Mouse (Mus musculus) heart, adult 9 months (tissue): ENCODE measurements at regions not wholly inside any gene's neighbourhood (a gene's known extent, or its start where the extent isn't known, plus 50 kb on each side); places are given as distances from the start of the nearest gene placed in this dataset.

ENCODE experiments used
- DNase-seq, 2 experiments: peaks; one replicate each; pipeline ENCODE4 v3.0.0; 2022; ENCODE audit warnings: low spot score in 2 of 2

- DNase-seq = peak in 1 of 2 experiments; percentile 4
Observed at GRCm38 (mm10) chr9:116511450-116511849, 336.3 kb upstream of the Tgfbr2 start.

DNA sequence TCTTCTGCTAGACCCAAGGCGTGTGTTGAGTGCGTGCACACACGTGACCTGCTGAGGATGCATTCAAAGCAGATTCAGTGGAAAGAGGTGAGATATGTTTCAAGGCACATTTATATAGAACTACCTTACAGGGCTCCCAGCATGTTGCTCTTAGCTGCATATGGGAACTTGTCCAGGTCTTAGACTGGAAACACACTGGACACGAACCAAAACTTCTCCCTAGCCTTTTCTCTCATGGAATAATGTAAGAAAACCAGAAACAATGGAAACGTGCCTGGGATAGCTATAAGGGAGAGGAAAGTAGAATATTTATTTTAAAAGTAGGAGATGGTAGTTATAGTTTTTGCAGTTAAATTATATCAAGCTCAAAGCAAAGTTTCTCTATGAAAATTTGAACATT lies 332.6 kb upstream of the Tgfbr2 start:
- DNase-seq = no peak

GRCm38 (mm10) chr9:116502831-116503230 lies 327.7 kb upstream of the Tgfbr2 start:
- no peak for DNase-seq

DNA sequence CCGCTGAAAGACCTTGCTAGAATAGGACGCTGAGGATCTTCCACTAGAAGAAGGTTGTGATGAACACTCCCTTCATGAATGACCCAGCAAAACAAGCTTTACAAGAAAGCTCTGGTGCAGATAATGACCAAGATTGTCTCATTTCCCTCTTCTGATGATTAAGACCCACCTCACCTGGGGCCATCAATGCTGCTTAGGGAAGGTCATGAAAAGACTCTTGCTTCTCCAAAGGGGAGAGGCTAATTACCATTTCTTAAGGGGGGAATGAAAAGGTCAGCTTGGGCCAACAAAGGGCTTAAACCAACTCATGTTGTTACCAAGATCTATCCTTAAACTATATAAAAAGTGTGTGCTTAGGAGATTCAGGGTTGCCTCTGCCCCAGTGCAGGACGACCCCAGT lies 325.8 kb upstream of the Tgfbr2 start:
- DNase-seq = no peak

DNA sequence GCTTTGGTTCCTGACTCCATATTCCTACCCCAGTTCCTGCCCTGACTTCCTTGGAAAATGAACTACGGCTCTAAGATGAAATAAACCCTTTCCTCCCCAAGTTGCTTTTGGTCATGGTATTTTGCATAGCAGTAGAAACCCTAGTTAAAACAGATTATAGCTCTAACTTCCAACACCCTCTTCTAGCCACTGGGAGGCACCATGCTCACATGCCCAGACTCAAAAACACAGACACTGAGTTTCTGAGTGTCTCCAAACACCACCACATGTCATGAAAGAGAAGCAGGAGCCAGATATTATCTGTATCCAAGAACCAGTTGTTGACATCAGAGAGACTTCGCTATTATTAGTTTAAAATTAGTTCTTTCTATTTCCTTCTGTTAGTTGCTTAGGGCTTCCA lies 316.1 kb upstream of the Tgfbr2 start:
- no peak for DNase-seq

- no peak for DNase-seq
Observed at GRCm38 (mm10) chr9:116489787-116490186, 314.6 kb upstream of the Tgfbr2 start.

- no peak for DNase-seq
Observed at GRCm38 (mm10) chr9:116489273-116489672, 314.1 kb upstream of the Tgfbr2 start.

GRCm38 (mm10) chr9:116477309-116477708 lies 302.1 kb upstream of the Tgfbr2 start:
- DNase-seq = no peak

- no peak for DNase-seq
Observed at GRCm38 (mm10) chr9:116475206-116475955, 300.2 kb upstream of the Tgfbr2 start.

DNA sequence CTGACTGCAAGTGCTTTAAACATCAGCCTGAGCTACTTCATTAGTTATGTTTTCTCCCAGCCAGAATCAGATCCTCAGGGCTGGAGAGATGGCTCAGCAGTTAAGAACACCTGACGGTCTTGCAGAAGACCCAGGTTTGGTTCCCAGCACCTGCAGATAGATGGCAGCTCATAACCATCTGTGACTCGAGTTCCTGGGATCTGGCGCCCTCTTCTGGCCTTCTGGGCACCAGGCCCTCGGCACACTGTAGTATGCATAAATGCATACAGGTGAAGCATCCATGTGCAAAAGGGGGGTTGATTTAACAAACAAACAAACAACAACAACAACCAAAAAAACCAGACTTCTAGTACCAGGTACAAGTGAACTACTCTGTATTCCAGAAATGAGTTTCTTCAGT lies 297.7 kb upstream of the Tgfbr2 start:
- no peak for DNase-seq

- peak; percentile 53 to 79 for DNase-seq
Observed at GRCm38 (mm10) chr9:116468569-116469250, 293.6 kb upstream of the Tgfbr2 start.

- DNase-seq = no peak
Observed at GRCm38 (mm10) chr9:116466336-116466735, 291.2 kb upstream of the Tgfbr2 start.

- no peak for DNase-seq
Observed at GRCm38 (mm10) chr9:116464626-116465025, 289.5 kb upstream of the Tgfbr2 start.

DNA sequence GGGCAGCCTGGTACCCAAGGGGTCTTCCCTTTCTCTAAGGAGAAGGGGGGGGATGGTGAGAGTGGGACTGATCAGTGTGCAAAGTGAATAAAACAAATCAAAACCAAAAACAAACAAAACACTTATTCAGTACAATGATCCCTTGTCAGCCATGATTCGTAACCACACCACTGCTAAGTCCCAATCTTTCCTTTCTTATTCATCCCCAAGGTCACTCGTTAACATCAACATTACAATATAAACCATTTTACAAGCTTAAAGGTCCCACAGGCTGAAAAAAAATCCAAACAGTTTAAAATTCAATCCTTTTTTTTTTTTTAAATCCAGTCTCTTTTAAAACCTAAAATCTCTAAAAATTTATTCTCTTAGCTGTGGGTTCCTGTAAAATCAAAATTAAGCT lies 287.1 kb upstream of the Tgfbr2 start:
- DNase-seq = no peak

- no peak for DNase-seq
Observed at GRCm38 (mm10) chr9:116460022-116460421, 284.9 kb upstream of the Tgfbr2 start.

- DNase-seq = no peak
Observed at GRCm38 (mm10) chr9:116452050-116452449, 276.9 kb upstream of the Tgfbr2 start.

- no peak for DNase-seq
Observed at GRCm38 (mm10) chr9:116450829-116451228, 275.7 kb upstream of the Tgfbr2 start.

DNA sequence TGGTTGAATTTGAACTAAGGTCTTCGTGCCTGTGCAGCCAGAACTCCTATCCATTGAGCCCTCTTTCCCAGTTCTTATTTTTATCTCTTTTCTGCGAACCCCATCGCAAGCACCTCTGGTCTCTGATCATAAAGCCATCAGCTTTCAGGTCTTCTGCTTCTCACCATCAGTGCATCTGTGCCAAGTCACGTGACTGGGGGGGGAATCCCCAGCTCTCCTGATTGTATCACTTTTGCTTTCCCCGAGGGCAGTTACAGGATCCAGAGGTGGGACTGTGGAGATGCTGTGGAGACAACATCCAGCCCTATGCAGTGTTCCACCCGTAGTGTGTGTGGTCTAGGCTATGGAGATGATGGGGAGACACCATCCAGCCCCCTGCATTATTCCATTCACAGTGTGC lies 272.6 kb upstream of the Tgfbr2 start:
- DNase-seq = no peak

GRCm38 (mm10) chr9:116438580-116438979 lies 263.4 kb upstream of the Tgfbr2 start:
- DNase-seq = no peak

GRCm38 (mm10) chr9:116434414-116434813 lies 259.3 kb upstream of the Tgfbr2 start:
- DNase-seq = no peak

DNA sequence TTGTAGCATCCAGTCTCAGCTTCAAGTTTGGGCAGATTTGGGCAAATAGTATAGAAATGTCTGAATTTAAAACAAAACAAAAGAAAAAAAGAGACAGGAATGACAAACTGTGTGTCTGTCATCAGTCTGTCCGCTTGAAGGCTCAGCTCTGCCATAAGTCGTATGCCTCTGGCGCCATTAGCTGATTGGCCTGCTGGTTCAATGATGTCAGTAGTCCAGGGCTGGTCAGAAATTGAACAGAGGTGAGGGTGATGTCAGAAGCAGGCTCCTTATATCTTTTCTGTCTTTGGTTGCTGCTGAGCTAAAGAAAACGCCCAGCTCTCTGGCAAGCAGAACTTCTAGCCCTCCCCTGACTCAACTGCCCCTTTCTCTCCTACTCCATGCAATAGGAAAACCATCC lies 253.9 kb upstream of the Tgfbr2 start:
- DNase-seq = no peak

- no peak for DNase-seq
Observed at GRCm38 (mm10) chr9:116428475-116428874, 253.3 kb upstream of the Tgfbr2 start.

GRCm38 (mm10) chr9:116427278-116427677 lies 252.1 kb upstream of the Tgfbr2 start:
- DNase-seq = peak in 1 of 2 experiments; percentile 44
